Mouse (Mus musculus) stomach, embryonic 14.5 days (tissue): Measurements from ENCODE around the gene Ptprcap. TPM values are rescaled to one million over a fixed set of nuclear protein-coding genes. Genes with fewer than 3 reads are reported as not detected.

Experiments used
- polyA plus RNA-seq: library from polyadenylated mRNA; unstranded; fragments of >200 nt; fragmentation: Nextera tagmentation; extraction: Ambion mirVana; gene quantifications from 2 replicates; pipeline ENCODE4 v1.2.1, GENCODE M21; 2014

The Ptprcap gene
- polyA plus RNA-seq, 1 experiment from 2014 or later, result 1.9 TPM

Other genes starting within 250 kb of the Ptprcap start
- gene Tcirg1, start 246.5 kb upstream of the Ptprcap start, polyA plus RNA-seq, result 28.4 and 30.9 TPM in 2 replicates
- 320 and 361 TPM in 2 replicates for gene Ndufs8, start 240.8 kb upstream of the Ptprcap start, polyA plus RNA-seq
- gene Aldh3b1, start 223.8 kb upstream of the Ptprcap start, polyA plus RNA-seq, result 1.2 and 2.4 TPM in 2 replicates
- gene Unc93b1, start 218.4 kb upstream of the Ptprcap start, polyA plus RNA-seq, result 13.1 and 15.4 TPM in 2 replicates
- 0.09 TPM in 1 of 2 replicates, not detected in the other for gene Aldh3b3, start 195.0 kb upstream of the Ptprcap start, polyA plus RNA-seq
- 11.7 and 14.4 TPM in 2 replicates for gene Aldh3b2, start 181.3 kb upstream of the Ptprcap start, polyA plus RNA-seq
- gene Acy3, start 167.0 kb upstream of the Ptprcap start, polyA plus RNA-seq, result 7.8 and 8.8 TPM in 2 replicates
- not detected in 2 replicates for gene Tbx10, start 160.9 kb upstream of the Ptprcap start, polyA plus RNA-seq
- gene Nudt8, start 153.0 kb upstream of the Ptprcap start, polyA plus RNA-seq, result 30.9 and 42.2 TPM in 2 replicates
- gene Gm49405, start 153.0 kb upstream of the Ptprcap start, polyA plus RNA-seq, result 3.3 TPM in 2 replicates
- gene Doc2g, start 150.3 kb upstream of the Ptprcap start, polyA plus RNA-seq, result 4.5 TPM in 2 replicates
- 195 and 205 TPM in 2 replicates for gene Ndufv1, start 140.8 kb upstream of the Ptprcap start, polyA plus RNA-seq
- 635 and 672 TPM in 2 replicates for gene Gstp1, start 115.6 kb upstream of the Ptprcap start, polyA plus RNA-seq
- 10.4 and 18.0 TPM in 2 replicates for gene Gstp2, start 107.6 kb upstream of the Ptprcap start, polyA plus RNA-seq
- not detected in 2 replicates for gene Gstp3, start 94.0 kb upstream of the Ptprcap start, polyA plus RNA-seq
- not detected in 2 replicates for gene Cabp2, start 72.0 kb upstream of the Ptprcap start, polyA plus RNA-seq
- 74.1 and 91.0 TPM in 2 replicates for gene Cdk2ap2, start 56.4 kb upstream of the Ptprcap start, polyA plus RNA-seq
- 9.2 and 10.8 TPM in 2 replicates for gene Pitpnm1, start 53.6 kb upstream of the Ptprcap start, polyA plus RNA-seq
- gene Aip, start 27.7 kb upstream of the Ptprcap start, polyA plus RNA-seq, result 95.3 and 101 TPM in 2 replicates
- not detected in 2 replicates for gene Gpr152, start 13.8 kb upstream of the Ptprcap start, polyA plus RNA-seq
- not detected in 2 replicates for gene Cabp4, start 9.6 kb upstream of the Ptprcap start, polyA plus RNA-seq
- 149 and 152 TPM in 2 replicates for gene Coro1b, start 5.0 kb upstream of the Ptprcap start, polyA plus RNA-seq
- 35.8 and 38.9 TPM in 2 replicates for gene Rps6kb2, start 9.8 kb downstream of the Ptprcap start, polyA plus RNA-seq
- gene Carns1, start 21.9 kb downstream of the Ptprcap start, polyA plus RNA-seq, result 0.90 and 1.3 TPM in 2 replicates
- gene Tbc1d10c, start 37.7 kb downstream of the Ptprcap start, polyA plus RNA-seq, result 1.5 and 2.5 TPM in 2 replicates
- gene Ppp1ca, start 38.5 kb downstream of the Ptprcap start, polyA plus RNA-seq, result 759 and 780 TPM in 2 replicates
- 33.3 and 33.5 TPM in 2 replicates for gene Rad9a, start 48.1 kb downstream of the Ptprcap start, polyA plus RNA-seq
- gene Clcf1, start 60.6 kb downstream of the Ptprcap start, polyA plus RNA-seq, result 7.3 and 8.3 TPM in 2 replicates
- not detected in 2 replicates for gene AC109138.7, start 60.8 kb downstream of the Ptprcap start, polyA plus RNA-seq
- gene Pold4, start 78.3 kb downstream of the Ptprcap start, polyA plus RNA-seq, result 25.5 and 26.3 TPM in 2 replicates
- 26.5 and 27.9 TPM in 2 replicates for gene Ssh3, start 115.6 kb downstream of the Ptprcap start, polyA plus RNA-seq
- gene Ankrd13d, start 129.5 kb downstream of the Ptprcap start, polyA plus RNA-seq, result 10.4 and 13.0 TPM in 2 replicates
- 18.1 and 18.7 TPM in 2 replicates for gene Grk2, start 152.6 kb downstream of the Ptprcap start, polyA plus RNA-seq
- gene Kdm2a, start 244.7 kb downstream of the Ptprcap start, polyA plus RNA-seq, result 56.4 and 58.2 TPM in 2 replicates